Mouse (Mus musculus) kidney, postnatal 10 days (tissue): ENCODE results near the gene Sipa1l2.
A peak's percentile ranks its signal among the peaks of the same experiment; 100 is the strongest.
"Not testable (repeated sequence)": the region's sequence is repeated elsewhere in the genome, so short reads cannot be mapped to it uniquely, and the experiment has no call there.

Experiments used
- DNase-seq: peaks from one replicate; pipeline ENCODE4 v3.0.0; 2021; ENCODE audit warnings: mixed read lengths

Sipa1l2 gene

GRCm38 (mm10) chr8:125533709-125534108 lies 35.9 kb downstream of the Sipa1l2 start:
- no peak for DNase-seq

GRCm38 (mm10) chr8:125532953-125533352 lies 36.7 kb downstream of the Sipa1l2 start:
- peak; percentile 83 for DNase-seq

GRCm38 (mm10) chr8:125532177-125532576 lies 37.4 kb downstream of the Sipa1l2 start:
- DNase-seq = peak; percentile 38

GRCm38 (mm10) chr8:125531640-125532039 lies 38.0 kb downstream of the Sipa1l2 start:
- no peak for DNase-seq

GRCm38 (mm10) chr8:125531088-125531438 lies 38.5 kb downstream of the Sipa1l2 start:
- no peak for DNase-seq

- DNase-seq = no peak
Observed at GRCm38 (mm10) chr8:125530187-125531087, 39.2 kb downstream of the Sipa1l2 start.

GRCm38 (mm10) chr8:125529019-125529418 lies 40.6 kb downstream of the Sipa1l2 start:
- no peak for DNase-seq

GRCm38 (mm10) chr8:125527941-125528340 lies 41.7 kb downstream of the Sipa1l2 start:
- DNase-seq = no peak

- no peak for DNase-seq
Observed at GRCm38 (mm10) chr8:125526999-125527398, 42.6 kb downstream of the Sipa1l2 start.

GRCm38 (mm10) chr8:125526582-125526981 lies 43.0 kb downstream of the Sipa1l2 start:
- DNase-seq = no peak

- DNase-seq = no peak
Observed at GRCm38 (mm10) chr8:125524479-125524878, 45.1 kb downstream of the Sipa1l2 start.

- DNase-seq = peak; percentile 59
Observed at GRCm38 (mm10) chr8:125523213-125523612, 46.4 kb downstream of the Sipa1l2 start.

GRCm38 (mm10) chr8:125522151-125522550 lies 47.5 kb downstream of the Sipa1l2 start:
- no peak for DNase-seq

- DNase-seq = no peak
Observed at GRCm38 (mm10) chr8:125521087-125521486, 48.5 kb downstream of the Sipa1l2 start.

GRCm38 (mm10) chr8:125520308-125520707 lies 49.3 kb downstream of the Sipa1l2 start:
- DNase-seq = not testable (repeated sequence)

- no peak for DNase-seq
Observed at GRCm38 (mm10) chr8:125518951-125519350, 50.7 kb downstream of the Sipa1l2 start.

- peak; percentile 66 for DNase-seq
Observed at GRCm38 (mm10) chr8:125518301-125518700, 51.3 kb downstream of the Sipa1l2 start.

GRCm38 (mm10) chr8:125517397-125517796 lies 52.2 kb downstream of the Sipa1l2 start:
- DNase-seq = no peak

GRCm38 (mm10) chr8:125516115-125516905 lies 53.3 kb downstream of the Sipa1l2 start:
- DNase-seq = no peak

- DNase-seq = no peak
Observed at GRCm38 (mm10) chr8:125515665-125516064, 53.9 kb downstream of the Sipa1l2 start.

GRCm38 (mm10) chr8:125513935-125514334 lies 55.7 kb downstream of the Sipa1l2 start:
- DNase-seq = peak; percentile 45

- DNase-seq = no peak
Observed at GRCm38 (mm10) chr8:125513242-125513866, 56.3 kb downstream of the Sipa1l2 start.

- no peak for DNase-seq
Observed at GRCm38 (mm10) chr8:125512561-125512960, 57.0 kb downstream of the Sipa1l2 start.
